Mouse (Mus musculus): ENCODE results near the gene Srrm4.

Gene Srrm4

GRCm38 (mm10) chr5:116491794-116492420, 99.7 kb downstream of the Srrm4 start:
- DNase-seq (ENCODE audit: low read depth, low spot score), result no peak

DNA sequence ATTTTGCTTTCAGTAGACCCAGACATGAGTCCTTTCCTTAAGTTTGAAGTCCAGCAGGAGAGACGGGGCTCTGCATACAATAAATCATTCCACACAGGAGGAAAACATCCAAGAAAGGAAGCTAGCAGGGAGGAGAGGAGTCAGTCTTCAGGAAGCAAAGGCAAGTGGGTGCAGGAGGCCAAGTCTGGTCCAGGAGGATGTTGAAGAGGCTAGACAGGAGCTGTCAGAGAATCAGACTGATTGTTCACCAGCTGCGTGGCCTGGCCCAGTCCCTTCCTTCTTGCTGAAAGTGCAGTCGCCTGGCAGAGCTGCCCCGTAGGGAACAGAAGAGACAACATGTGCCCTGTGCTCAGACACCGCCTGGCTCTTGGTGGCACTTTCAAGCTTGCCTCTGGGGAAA, 100.8 kb downstream of the Srrm4 start:
- no peak for DNase-seq (ENCODE audit: low read depth, low spot score)

DNA sequence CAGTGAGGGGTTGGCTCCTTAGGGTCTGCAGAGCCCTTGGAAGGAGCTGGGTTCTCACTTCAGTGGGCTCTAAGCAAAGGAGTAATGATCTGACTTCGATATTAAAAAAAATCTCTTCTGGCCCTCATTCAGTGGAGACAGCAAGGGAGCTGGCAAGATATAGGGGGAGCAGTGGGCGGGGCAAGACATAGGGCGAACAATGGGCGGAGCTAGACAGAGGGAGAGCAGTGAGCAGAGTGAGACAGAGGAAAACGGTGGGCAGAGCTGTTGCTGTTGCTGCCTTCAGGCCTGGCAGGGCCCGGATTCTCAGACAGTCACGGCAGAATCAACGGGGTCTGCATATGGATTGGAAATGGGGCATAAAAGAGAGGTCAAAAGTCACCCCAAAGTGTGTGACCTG, 102.0 kb downstream of the Srrm4 start:
- no peak for DNase-seq (ENCODE audit: low read depth, low spot score)

DNA sequence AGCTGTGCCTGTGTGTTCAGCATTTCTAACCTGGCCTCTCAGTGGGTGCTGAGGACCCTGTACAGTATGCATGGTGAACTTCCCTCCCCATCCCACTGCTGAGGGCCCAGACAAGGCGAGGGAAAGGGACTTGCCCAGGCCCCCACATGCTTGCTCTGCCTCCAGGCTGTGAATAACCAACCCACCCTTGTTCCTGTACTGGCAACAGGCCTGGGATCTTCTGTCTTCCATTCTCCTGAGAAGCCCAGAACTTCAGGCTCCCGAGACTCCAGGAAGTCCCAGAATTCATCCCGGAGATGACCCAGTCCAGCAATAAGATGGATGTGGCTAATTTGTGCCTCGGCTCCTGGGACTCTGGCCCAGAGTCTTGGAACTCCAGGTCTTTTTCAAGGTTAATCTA, 105.5 kb downstream of the Srrm4 start:
- no peak for DNase-seq (ENCODE audit: low read depth, low spot score)

DNA sequence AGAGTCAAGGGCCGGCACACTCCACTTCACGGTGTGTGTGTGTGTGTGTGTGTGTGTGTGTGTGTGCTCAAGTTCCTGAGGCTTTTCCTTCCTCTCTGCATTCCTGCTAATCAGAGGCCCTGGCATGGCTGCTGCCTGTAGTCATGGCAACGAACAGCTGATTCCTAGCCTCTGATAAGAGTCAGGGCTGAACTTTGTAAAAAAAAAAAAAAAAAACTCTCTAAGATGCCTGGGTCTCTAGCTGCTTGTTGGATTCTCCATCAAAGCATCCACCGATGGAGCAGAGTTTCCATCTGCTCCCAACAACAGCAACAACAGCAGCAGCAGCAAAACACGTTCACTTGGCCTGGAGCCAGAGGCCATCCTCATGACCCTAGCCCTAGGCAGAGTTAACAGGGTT, 106.5 kb downstream of the Srrm4 start:
- DNase-seq (ENCODE audit: low read depth, low spot score), result no peak

- DNase-seq (ENCODE audit: low read depth, low spot score), result no peak
These were observed 107.4 kb downstream of the Srrm4 start for GRCm38 (mm10) chr5:116484236-116484635.

- no peak for DNase-seq (ENCODE audit: low read depth, low spot score)
These were observed 112.8 kb downstream of the Srrm4 start for GRCm38 (mm10) chr5:116478607-116479371.

DNA sequence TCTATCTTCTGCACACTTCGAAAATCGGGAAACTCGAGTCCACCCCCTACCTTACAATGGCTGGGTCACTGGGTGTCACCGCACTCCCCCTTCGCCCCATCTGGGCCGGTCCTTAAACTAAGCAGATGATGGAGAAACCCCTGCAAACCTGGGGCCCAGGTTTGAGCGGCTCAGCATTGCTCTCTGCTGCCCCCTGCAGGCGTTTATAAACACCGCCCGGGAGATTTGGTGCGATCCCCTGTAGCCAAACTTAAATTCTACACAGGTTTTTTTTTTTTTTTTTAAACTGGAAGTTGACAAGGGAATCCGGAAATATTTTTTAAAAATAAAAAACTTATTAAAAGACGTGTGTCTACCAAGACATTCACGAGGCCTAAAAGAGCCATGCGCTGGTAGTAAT, 115.6 kb downstream of the Srrm4 start:
- DNase-seq (ENCODE audit: low read depth, low spot score), result peak; percentile 54

DNA sequence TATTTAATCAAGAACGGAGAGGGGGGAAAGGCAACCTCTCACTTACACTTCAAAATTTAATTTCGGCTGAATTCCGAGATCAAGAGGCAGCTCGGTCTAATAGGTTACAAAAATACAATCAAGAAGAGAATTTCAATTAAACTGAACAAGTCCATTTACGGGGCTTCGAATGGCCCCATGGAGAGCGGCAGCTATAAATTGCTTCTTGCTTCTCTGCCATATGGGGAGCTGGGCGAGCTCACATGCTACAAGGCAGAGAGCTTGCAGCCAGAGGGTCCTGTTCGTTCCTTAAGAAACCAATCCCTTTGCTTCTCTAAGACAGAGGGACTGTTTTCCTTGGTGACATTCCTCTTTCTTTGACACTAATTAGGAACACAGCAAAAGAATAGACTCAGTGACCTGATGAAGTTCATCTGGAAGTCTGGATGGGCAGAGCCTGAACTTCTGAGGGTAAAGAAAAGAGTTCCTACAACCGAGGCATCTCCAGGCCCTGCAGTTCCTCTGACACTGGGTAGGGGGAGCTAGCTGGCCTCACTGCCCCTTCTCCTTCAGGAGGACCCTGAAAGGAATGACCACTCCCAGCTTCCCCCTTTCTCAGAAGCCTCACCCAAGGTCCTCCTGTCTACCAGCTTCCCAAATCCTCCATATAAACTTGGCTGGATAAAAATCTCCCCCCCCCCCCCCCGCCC, 130.1 kb downstream of the Srrm4 start:
- DNase-seq (ENCODE audit: low read depth, low spot score), result peak; percentile 2

DNA sequence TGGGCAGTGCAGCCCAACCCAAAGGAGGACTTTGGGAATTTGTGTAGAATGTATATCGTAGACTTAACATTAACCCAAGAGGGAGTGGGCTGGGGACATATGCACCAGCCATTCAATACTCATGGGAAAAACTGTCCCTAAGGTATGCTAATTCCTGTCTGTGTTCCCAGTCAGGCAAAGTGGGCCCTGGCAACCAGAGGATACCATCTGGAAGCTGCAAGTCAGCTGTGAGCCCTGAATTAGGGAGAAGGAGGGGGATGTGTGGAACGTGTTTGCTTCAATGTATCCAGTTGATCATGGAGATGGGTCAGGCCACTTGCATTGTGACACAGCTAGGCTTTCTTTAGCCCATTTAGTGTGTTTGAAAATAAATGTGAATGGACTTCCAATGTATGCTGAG, 131.6 kb downstream of the Srrm4 start:
- no peak for DNase-seq (ENCODE audit: low read depth, low spot score)

GRCm38 (mm10) chr5:116457791-116458190, 133.8 kb downstream of the Srrm4 start:
- DNase-seq (ENCODE audit: low read depth, low spot score), result no peak

DNA sequence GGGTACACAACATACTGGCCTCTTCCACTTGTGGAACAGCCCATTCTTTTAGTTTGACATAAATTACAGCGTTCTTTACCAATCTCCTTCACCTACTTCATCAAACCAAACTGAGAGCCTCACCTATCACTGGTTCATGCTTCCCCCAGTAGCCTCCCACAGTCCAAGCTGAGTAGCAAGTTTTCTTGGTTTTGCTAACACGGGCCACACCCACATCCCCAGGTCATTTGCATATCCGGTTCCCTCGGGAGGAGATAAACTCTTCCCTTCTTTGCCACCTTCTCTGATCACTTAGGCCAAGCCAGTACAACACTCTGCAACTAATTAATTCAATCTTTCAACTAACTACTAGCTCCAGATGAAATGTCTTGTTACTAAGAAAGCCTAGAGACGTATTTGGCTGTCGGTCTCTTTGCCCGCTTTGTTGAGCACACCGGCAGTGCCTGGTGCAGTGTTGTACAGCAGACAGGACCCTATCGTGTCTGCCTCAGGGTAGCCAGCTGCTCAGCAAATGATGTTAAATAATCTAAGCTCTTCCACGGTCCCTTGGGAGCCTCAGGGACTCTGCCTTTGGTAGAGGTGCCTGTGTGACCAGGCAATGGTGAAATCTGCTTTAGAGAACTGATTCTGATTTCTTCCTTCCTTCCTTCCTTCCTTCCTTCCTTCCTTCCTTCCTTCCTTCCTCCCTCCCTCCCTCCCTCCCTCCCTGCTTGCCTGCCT, 134.7 kb downstream of the Srrm4 start:
- no peak for DNase-seq (ENCODE audit: low read depth, low spot score)

GRCm38 (mm10) chr5:116453401-116453851, 138.2 kb downstream of the Srrm4 start:
- no peak for DNase-seq (ENCODE audit: low read depth, low spot score)

DNA sequence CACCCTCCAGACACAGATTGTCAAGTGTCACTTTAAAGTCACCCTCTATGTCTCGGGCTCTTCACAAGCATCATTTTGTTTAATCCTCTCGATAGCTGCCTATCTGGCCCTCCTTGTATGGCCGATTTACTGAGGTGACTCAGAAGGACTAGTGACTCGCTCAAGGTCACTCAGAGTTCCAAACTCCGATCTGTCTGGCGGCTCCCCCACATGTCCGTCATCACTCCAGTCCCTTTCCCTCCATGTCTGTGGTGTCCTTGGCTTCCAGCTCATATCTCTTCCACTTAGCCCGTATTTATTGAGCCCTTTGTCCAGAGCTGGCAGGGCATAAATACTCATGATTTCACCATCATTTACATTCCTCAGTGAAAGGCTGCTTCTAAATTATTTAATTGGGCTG, 140.7 kb downstream of the Srrm4 start:
- no peak for DNase-seq (ENCODE audit: low read depth, low spot score)

DNA sequence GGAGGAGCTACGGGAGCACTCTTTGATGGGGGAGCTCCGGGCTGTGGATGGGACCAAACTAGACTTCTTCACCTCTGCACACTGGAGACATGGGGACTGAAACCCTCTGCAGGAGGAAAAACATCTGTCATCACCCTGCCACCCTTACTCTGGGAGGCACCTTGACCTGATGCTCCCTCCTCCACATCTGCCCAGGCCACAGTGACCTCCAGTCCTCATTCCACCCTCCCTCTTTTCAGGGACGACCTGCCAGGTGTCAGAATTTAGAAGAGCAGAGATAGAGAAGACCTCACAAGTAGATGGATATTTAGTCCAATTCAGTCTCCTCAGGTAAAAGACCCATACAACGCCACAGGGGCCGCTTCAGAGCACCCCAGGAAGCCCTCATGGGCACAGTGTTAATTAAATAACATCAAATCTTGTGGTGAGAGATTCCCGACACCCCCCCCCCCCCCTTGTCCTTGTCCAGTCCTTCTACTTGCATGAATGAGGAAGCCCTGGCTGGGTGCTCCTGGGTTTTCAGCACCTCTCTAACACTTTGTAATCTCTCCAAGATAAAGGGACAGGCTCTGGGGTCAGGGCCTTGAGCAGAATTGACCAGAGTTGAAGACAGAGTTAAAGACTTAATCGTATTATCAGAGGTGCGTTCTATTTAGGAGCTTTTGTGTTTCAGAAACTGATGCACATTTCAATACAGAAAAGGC, 141.9 kb downstream of the Srrm4 start:
- no peak for DNase-seq (ENCODE audit: low read depth, low spot score)

DNA sequence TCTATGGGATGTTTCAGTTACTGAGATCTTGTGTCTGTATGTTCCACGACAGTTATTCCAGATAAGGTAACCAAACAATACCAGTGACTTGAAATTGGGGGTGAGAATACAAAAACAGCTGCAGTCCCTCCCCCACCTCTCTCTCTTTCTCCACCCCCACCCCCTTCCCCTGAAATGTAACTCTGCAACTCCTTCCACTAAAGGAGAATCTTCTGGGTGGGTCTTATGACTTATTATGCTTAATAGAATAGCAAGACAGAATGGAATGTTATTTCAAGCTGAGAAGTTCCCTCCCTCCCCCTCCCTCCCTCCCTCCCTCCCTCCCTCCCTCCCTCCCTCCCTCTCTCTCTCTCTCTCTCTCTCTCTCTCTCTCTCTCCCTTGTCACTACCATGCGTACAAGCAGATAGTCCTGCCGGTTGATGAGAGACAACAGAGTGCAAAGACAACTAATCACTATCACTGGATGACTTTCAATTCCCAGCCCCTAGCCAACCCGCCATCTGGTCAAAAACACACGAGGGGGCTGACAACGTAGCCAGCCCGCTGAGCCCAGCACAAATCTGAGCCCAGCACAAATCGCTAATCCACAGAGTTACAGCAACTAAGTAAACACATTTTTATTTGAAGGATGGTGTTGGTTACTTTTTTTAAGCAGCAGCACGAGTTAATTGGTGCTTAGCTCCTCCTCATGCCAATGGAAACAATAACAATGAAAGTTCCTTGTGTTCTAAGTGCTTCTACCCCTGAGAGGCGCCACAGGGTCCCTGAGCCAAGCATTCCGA, 143.0 kb downstream of the Srrm4 start:
- DNase-seq (ENCODE audit: low read depth, low spot score), result no peak

- DNase-seq (ENCODE audit: low read depth, low spot score), result no peak
These were observed 143.7 kb downstream of the Srrm4 start for GRCm38 (mm10) chr5:116447821-116448350.

GRCm38 (mm10) chr5:116446552-116446951, 145.1 kb downstream of the Srrm4 start:
- DNase-seq (ENCODE audit: low read depth, low spot score), result no peak

DNA sequence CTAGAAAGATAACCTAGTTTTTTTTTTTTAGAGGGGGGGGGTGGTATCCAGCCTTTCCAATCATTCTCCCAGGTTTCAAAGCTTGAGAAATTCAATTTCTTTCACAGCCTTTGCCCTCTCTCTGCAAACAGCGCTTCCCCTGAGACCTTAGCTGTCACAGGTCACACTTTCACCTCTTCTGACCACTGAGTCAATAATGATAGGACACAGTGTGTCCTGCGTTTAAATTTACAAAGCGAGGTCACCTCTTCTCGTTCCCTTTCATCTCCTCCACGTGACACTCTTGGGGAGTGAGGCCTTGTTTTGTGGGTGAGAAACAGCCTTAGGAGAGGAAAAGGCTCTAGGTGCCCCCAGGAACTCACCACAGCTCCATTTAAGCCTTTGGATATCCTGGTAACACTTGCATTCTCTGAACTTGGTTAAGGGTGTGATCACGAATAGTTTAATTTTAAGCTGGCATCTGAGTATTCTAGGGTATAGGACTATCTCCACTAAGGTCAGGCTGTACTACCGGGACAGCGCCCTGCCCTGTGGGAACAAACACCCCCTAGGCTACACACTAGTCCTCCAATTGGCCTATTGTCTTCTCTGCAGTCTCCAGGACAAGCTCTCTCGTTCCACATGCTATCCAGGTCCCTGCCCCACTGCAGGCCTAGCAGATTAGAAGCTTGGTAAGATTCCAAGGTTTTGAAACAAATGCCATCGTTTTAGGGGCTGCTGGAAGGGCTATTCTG, 145.8 kb downstream of the Srrm4 start:
- no peak for DNase-seq (ENCODE audit: low read depth, low spot score)

- DNase-seq (ENCODE audit: low read depth, low spot score), result no peak
These were observed 147.1 kb downstream of the Srrm4 start for GRCm38 (mm10) chr5:116444517-116444916.
